Mouse (Mus musculus): ENCODE measurements around the gene Scaf11.
"Not testable (repeated sequence)": the region's sequence is repeated elsewhere in the genome, so short reads cannot be mapped to it uniquely, and the experiment has no call there.

The Scaf11 gene

GRCm38 (mm10) chr15:96465076-96465475, 4.4 kb upstream of the Scaf11 start:
- no peak for DNase-seq (ENCODE audit: low spot score)

- no peak for DNase-seq (ENCODE audit: low spot score)
These were observed 3.2 kb upstream of the Scaf11 start for GRCm38 (mm10) chr15:96463821-96464220.

- DNase-seq (ENCODE audit: low spot score): no peak
These were observed 2.0 kb upstream of the Scaf11 start for GRCm38 (mm10) chr15:96462611-96463010.

GRCm38 (mm10) chr15:96461541-96462512, 1.2 kb upstream of the Scaf11 start:
- no peak for DNase-seq (ENCODE audit: low spot score)

DNA sequence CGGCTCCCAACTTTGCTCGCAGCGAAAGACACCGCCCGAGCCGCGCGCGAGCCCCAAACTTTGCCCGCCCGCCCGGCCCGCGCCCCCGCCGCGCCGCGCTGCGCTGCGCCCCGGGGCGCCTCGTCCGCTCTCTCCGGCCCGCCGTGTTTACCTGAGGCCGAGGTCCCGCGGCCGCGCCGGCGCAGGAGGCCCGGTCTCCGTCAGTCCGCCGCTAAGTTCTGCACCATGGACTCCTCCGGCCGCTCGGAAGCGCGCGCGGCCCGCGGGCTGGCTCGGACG, 253 bp downstream of the Scaf11 start:
- DNase-seq (ENCODE audit: low spot score): no peak

DNA sequence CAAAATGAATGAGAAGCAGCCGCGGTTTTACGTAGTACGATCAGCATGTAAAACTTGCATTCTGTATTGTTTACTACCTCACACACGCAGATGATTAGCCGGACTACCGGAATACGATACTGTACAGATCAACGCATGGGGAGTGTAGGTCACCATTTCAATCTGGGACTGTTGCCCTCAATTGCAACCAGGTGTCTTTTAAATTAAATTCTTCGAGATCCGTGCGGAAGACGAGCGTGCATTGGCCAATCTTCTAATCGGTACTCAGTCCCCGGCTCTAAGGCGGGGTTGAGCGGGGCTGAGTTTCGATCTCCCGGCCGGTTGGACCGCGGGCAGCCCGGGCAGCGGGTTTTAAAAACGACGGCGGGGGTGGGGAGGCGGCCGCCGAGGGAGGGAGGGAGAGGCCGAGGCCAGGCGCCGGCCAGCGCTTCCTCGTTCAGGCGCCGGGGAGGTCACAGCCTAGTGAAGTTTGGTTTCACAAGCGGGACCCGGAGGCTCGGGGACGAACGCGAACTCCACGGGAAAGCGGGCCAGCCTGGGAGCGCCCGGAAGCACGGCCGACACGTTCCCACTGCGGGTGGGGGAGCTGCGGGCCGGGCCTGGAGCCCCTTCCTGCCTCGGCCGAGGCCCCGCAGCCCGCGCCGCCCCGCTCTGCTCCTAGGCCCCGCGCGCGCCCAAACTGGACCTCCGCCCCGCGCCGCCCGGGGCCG, 747 bp downstream of the Scaf11 start:
- DNase-seq (ENCODE audit: low spot score): peak; percentile 55

- DNase-seq (ENCODE audit: low spot score): no peak
These were observed 2.4 kb downstream of the Scaf11 start for GRCm38 (mm10) chr15:96458273-96458672.

DNA sequence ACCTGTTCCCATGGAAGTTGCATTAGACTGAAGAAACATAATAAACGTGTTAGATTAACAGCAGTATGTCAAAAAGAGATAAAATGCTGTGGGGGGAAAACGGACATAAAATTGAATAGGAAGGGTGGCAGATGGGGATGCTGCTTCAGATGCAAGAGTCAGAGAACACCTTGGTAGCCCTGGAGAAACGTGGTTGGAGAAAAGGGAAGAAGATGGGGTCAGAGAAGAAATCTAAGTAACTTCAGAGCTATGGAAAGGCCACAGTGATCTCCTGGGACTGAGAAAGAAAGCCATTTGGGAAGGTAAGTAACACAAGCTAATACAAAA, 3.3 kb downstream of the Scaf11 start:
- DNase-seq (ENCODE audit: low spot score): no peak

DNA sequence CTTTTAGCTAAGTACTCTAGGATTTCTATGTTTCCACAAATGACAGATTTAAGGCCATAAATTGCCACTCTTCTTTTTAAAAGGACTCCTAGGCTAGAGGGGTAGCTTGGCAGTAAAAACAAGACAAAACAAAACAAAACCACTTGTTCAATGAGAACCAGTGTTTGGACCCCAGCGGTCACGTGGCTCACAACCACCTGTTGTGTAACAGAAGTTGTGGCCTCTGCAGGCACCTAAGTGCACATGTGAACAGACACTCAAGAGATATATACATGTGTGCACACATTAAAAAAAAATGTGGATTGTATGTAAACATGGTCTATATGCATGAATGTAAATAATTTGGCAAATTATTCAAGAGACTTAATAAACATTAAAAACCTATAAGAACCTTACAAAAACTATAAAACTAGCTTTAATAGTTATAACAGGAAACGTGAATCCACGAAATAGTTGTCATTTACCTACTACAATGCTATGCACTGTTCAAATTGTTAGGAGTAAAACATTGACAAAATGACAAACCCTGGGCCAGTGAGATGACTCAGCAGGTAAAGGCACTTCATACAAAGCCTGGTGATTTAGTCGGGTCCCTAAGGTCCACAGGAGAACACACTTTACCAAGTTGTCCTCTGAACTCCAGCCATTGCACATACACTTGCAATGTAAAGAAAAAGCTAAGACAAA, 3.8 kb downstream of the Scaf11 start:
- DNase-seq (ENCODE audit: low spot score): no peak

DNA sequence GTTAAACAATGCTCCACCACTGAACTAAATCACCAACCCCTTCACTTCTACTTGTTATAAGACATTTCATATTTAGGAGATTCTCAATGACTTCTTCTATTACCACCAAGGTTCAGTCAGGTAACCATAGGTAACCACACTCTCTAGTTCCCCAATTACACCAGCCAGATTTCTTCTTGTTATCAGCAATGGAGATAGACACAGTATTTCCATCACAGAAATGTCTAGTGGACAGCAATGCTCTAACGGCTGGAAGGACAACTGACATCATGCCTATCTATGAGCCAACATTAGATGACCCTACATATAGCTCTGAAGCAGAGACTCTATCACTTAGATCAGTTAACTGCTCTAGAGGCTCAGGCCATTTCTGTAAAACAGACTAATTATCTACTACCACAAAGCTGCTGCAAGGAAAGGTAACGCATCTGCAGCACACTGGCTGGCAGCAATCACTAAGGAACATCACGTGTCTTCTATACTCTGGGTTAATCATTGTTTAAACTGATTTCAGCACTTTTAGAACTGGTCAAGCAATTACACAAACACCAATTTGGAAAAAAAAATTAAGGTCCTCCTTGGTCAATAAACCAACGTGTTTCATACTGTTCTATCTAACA, 4.9 kb downstream of the Scaf11 start:
- DNase-seq (ENCODE audit: low spot score): no peak

DNA sequence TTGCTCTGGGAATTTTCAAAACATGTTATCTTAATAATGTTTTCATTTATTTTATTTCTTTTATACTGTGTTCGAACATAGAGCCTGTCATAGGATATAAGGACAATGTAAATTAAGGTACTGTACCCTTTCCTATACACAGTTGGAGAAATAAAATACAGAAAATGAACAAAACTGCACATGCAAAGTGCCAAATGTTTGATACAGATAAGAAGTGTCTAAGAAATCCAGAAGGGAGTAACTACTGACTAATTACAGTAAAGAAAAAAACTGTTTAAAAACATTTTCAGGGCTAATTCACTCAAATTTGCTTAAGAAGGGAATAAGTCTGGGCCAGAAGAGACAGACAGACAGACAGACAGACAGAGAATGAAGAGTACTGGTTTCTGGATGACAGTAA, 7.3 kb downstream of the Scaf11 start:
- DNase-seq (ENCODE audit: low spot score): no peak

- no peak for DNase-seq (ENCODE audit: low spot score)
These were observed 11.9 kb downstream of the Scaf11 start for GRCm38 (mm10) chr15:96448656-96449299.

GRCm38 (mm10) chr15:96446785-96447184, 13.9 kb downstream of the Scaf11 start:
- DNase-seq (ENCODE audit: low spot score): peak; percentile 11

DNA sequence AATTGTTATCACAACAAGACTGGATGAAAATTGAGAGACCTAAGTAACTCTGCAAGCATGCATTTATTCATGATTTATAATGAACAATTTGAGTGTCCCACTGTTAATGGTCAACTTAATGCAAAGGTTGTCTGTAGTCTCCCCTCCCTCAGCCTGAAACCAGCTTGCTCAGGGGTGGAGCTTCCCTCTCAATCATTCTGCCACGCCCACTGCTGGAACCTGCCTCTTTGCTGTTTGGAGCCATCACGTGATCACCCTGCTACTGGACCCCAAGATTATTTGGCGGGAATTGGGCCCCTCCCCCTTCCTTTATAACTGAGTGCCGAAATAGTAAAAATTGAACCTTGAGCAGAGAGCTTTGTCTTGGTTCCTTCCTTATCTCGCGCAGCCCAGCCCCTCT, 19.2 kb downstream of the Scaf11 start:
- not testable (repeated sequence) for DNase-seq (ENCODE audit: low spot score)

DNA sequence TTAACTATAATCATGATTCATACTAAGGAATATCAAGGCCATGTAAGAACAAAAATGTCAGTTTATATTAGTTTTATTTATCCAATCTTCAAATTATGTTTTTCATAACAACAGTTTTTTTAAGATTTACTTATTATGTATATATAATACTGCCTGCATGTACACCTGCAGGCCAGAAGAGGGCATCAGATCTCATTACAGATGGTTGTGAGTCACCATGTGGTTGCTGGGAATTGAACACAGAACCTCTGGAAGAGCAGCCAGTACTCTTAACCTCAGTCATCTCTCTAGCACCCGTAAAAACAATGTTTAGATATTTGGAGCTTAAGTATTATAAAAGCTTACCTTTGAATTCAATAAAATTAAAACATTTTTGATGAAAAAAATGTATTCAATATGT, 26.4 kb downstream of the Scaf11 start:
- DNase-seq (ENCODE audit: low spot score): no peak

DNA sequence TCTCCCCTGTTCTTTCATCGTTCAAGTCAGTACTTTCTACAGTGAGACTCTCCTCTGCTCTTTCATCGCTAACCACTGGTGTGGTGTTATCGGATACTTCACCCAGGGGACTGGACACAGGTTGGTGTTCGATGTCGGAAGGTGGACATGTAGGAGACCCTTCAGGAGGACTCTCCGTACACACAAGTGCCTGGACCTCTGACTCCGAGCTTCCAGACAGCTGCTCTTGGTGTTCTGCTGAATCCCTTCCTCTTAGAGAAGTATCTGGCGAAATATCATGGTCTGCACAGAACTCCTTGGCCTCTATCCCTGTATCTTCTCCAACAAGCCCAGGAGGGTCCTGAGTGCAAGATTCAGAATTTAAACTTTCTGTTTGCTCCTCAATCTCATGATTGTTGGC, 40.7 kb downstream of the Scaf11 start:
- DNase-seq (ENCODE audit: low spot score): no peak

DNA sequence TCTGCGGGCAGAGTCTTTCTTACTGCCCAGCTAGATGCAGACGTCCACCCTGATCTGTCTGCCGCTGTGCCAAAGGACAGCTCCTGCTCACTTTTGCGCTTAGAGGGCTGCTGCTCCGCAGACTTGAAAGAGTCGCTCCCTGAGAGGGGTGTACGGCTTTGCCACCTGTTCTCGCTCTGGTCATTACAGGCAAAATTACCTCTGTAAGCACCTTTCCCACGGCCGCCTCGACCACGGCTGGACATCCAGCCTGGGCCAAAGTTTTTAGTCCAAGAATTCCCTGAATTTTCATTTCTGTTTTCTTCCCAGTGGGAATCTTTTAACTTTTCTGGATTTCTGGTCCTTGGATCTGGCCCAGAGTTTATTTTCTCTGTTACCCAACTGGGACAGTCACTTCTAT, 42.5 kb downstream of the Scaf11 start:
- DNase-seq (ENCODE audit: low spot score): no peak

GRCm38 (mm10) chr15:96408717-96409121, 51.9 kb downstream of the Scaf11 start:
- DNase-seq (ENCODE audit: low spot score): peak; percentile 16

GRCm38 (mm10) chr15:96407151-96407550, 53.5 kb downstream of the Scaf11 start:
- no peak for DNase-seq (ENCODE audit: low spot score)

DNA sequence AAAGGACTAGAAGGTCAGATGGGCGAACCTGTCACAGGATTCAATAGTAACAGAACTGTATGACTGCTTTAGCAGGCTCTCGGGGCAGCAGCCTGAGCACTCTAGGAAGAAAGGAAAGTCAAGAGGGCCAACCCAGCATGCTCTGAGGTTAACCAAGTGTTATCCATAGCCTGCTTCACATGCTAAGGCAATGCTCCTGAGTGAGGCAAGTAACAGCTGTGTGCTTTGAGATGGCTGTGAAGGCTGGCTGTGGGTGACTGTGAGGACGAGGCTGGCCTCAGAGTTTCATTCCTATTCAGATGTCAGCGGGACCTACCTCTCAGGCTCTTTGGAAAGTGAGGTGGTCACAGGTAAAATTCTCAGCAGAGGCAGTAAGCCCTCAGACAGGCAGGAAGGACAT, 54.4 kb downstream of the Scaf11 start:
- DNase-seq (ENCODE audit: low spot score): no peak

DNA sequence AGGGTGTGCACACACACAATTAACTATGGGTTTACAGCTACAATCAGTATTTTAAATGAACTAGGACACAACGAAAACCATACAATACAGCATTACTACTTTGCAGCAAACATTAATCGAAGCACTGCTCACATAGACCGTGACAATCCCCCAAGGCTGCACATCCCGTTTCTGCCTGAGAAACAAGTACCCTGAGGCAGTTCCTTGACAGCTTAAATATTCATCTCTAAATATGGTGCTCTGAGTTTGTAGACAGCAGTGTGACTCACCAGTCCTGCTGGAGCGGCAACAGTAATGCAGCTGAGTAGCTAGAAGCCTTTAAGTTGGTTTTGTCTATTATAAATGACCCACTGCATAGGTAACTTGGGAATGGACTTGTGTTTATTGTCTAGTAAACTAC, 55.1 kb downstream of the Scaf11 start:
- DNase-seq (ENCODE audit: low spot score): no peak

DNA sequence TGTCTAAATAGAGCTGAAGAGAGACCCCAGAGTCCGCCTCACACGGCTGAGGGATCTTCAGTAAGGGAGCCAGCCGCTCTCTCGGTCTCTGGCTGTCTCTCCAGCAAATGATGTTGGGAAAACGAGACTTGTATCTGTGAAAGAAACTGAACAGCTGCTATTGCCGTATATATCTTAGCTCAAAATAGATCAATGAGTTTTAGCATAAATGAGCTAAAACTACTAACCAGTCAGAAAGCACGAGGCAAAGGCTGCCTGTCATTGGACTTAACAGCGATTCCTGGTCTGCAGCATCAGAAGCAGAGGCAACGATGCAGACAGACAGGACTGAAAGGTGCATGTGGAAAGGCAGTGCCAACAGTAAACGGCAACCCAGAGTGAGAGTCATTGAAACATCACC, 62.3 kb downstream of the Scaf11 start:
- DNase-seq (ENCODE audit: low spot score): no peak
